Mouse (Mus musculus) gastrocnemius, postnatal 14 days (tissue): ENCODE measurements around the gene Sidt2. TPM values are rescaled to one million over a fixed set of nuclear protein-coding genes. Genes with fewer than 3 reads are reported as not detected.

Experiments
- DNase-seq: peaks from one replicate; pipeline ENCODE4 v3.0.0; 2021; ENCODE audit warnings: mixed read lengths
- intact Hi-C: fragments of 180-260 bp; cut with DNase I; formaldehyde crosslinking; loops from one replicate; pipeline ENCODE4 v1.15.1; 2025; ENCODE audit warnings: low total_unique reads
- microRNA-seq, 2 experiments: library from miRNA; unstranded; fragments of <30 nt; microRNA quantifications; one replicate each; pipeline ENCODE4 v1.2.0; 2021
- total RNA-seq, 2 experiments: library from RNA; stranded (reverse); gene quantifications; 2 replicates each; pipeline ENCODE4 v1.2.3; 2021

Sidt2 gene
- total RNA-seq, 2 experiments from 2014 or later: 53.8 to 60.0 TPM

- DNase-seq: no peak
- intact Hi-C loops: no loop called here
Measured at GRCm38 (mm10) chr9:45931958-45932357, 23.1 kb downstream of the Sidt2 start.

DNA sequence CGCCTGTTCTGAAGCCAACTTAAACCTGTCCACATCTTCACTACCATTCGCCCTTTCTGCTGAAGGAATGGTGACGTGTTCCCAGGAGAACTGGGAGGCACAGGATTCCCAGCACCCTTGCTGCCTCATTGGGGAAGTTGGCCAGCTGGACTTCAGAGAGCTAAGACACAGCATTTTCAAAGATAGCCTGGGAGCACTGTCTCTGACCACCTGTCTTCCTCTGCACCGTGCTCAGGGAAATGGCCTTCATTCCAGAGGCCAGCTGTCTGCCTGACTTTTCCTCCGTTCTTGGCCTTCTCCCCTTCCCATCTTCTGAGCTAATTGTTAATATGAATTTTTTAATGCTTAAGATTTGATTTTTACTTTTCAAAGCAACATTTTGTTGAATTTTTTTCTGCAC, 25.8 kb downstream of the Sidt2 start:
- no peak for DNase-seq
- intact Hi-C loops: no loop called here

- DNase-seq: no peak
- intact Hi-C loops: no loop called here
Measured at GRCm38 (mm10) chr9:45919895-45920294, 35.2 kb downstream of the Sidt2 start.

DNA sequence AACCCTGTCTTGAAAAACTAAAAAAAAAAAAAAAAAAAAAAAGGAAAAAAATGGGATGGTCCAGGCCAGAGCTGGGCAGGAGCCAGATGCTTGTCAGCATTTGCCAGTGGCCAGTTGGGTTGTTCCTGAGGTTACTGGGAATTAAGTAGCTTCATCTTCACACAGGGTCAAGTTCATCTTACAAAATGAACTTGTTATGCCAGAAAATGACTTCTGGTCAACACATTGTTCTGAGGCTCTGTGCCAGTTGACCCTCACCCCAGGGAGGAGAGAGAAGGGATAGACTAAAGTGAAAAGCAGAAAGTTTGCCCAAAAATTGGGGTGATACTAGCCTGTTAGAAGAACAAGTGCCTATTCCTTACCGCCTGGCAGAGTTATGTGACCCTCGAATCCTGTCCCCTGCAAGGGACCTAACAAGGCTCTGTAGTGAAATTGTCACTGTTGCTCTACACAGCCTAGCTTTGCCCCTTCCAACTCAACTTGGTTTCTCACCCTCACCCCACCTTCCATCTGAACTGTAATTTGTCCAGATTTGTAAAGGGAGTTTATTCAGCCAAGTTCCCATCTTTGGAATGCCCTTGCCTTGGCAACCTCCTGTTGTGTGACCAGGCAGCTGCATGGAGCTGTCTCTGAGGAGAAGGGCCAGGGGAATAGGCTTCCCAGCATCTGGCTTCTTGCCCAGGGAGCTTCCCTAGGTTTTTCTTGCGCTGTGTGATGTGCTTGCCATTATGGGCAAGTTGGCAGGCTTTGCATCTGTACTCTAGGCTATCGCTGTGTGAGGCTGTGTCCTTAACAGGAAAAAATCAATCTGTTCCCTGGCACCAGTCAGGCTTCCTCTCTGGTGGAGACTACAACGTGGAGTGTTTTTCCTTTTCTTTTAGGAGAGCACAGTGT, 37.8 kb downstream of the Sidt2 start:
- peak; percentile 76 for DNase-seq
- intact Hi-C loops: no loop called here

DNA sequence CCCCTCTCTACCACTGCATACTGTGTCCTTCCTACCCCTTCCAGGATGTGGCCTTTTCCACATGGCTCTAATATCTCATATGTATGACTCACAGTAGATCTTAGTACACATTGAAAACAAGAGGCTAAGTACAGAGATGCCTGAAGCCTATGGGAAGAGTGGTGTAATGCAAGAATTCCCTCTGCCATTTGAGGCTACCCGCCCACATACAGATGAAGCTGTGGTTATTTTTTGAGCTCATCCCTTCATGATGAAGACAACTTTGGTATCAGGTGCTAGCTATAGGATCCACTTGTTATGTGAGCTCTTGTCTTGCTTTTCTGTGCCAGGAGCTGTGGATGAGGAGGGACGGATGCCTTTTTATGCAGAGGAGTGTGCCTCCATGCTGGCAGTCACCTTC, 39.4 kb downstream of the Sidt2 start:
- intact Hi-C loops: no loop called here

DNA sequence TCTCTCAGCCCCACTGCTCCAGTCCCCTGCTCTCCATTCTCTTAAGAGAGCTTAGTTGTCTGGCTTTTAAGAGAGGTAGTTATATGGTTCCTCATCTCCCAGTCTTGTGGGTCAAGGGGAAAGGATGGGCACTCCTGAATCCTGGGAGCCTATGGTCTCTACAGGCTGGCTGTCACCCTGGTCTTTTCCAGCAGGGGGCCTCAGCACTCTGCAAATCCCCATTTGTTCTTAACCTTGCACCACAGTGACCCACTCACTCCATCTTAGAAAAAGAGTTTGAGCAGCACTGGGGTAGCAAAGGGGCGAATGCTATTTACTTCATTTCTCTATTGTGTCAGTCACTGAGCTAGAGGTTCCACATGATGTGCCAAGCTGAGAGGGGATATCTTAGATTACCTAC, 43.4 kb downstream of the Sidt2 start:
- intact Hi-C loops: loop anchor here (2.0 kb wide), 1 partner anchor 25 kb away; the partner anchor contains the start of gene Tagln
- peak; percentile 63 for DNase-seq

More for the DNA sequence above, 39.4 kb downstream of the Sidt2 start:
- no peak for DNase-seq

DNA sequence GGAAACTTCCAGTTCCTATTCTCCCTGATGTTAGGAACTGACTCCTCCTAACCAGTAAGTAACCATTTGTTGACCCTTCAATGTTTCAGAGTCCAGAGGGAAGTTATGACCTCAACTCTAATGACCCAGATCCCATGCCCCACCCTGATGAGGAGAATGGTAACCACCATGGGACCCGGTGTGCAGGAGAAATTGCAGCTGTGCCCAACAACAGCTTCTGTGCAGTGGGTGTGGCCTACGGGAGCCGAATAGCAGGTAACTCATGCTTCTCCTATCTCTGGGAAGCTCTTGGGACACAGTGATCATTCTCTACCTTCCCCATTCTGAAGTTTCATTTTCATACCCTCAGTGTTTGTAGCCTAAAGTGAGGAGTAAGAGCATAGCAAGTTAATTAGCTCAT, 44.1 kb downstream of the Sidt2 start:
- intact Hi-C loops: no loop called here
- DNase-seq: no peak

- intact Hi-C loops: no loop called here
- no peak for DNase-seq
Measured at GRCm38 (mm10) chr9:45907078-45907428, 48.0 kb downstream of the Sidt2 start.

- intact Hi-C loops: no loop called here
- peak; percentile 95 for DNase-seq
Measured at GRCm38 (mm10) chr9:45906355-45907077, 48.5 kb downstream of the Sidt2 start, which contains the start of the genes Pcsk7 and Rnf214. Pcsk7 (plus strand) TSS chr9:45906497. Rnf214 (minus strand) TSS chr9:45906911.

- peak; percentile 28 for DNase-seq
- intact Hi-C loops: no loop called here
Measured at GRCm38 (mm10) chr9:45905811-45906237, 49.2 kb downstream of the Sidt2 start.

- intact Hi-C loops: no loop called here
- DNase-seq: no peak
Measured at GRCm38 (mm10) chr9:45905196-45905595, 49.9 kb downstream of the Sidt2 start.

GRCm38 (mm10) chr9:45893681-45894080, 61.4 kb downstream of the Sidt2 start:
- DNase-seq: no peak
- intact Hi-C loops: no loop called here

Small RNA genes lying within 50 kb of the gene (microRNA-seq; reads per million reads assigned to microRNA genes)
- gene Mir7087: 0 reads per million in 2 experiments

Other genes starting within 250 kb of the Sidt2 start
- 1 to 10 TPM; 2.7 to 3.7 TPM for gene Cep164, start 126.6 kb downstream of the Sidt2 start, total RNA-seq
- gene Bace1, start 116.7 kb downstream of the Sidt2 start, total RNA-seq: 10 to 100 TPM; 41.0 to 55.8 TPM
- 10 to 100 TPM; 13.7 to 13.9 TPM for gene Pcsk7, start 48.8 kb downstream of the Sidt2 start, total RNA-seq
- 10 to 100 TPM; 21.2 to 25.9 TPM for gene Rnf214, start 48.3 kb downstream of the Sidt2 start, total RNA-seq
- gene Tagln, start 19.2 kb downstream of the Sidt2 start, total RNA-seq: 10 to 100 TPM; 43.4 to 64.7 TPM
- 10 to 100 TPM; 45.7 to 51.0 TPM for gene Pafah1b2, start 57.4 kb upstream of the Sidt2 start, total RNA-seq
- 10 to 100 TPM; 37.4 TPM for gene Sik3, start 57.6 kb upstream of the Sidt2 start, total RNA-seq